Mouse (Mus musculus) right cerebral cortex, postnatal 25 days (tissue): ENCODE data around the gene Gm6525.

Experiments used
- DNase-seq: peaks from one replicate; pipeline ENCODE4 v3.0.0; 2022

Gene Gm6525

DNA sequence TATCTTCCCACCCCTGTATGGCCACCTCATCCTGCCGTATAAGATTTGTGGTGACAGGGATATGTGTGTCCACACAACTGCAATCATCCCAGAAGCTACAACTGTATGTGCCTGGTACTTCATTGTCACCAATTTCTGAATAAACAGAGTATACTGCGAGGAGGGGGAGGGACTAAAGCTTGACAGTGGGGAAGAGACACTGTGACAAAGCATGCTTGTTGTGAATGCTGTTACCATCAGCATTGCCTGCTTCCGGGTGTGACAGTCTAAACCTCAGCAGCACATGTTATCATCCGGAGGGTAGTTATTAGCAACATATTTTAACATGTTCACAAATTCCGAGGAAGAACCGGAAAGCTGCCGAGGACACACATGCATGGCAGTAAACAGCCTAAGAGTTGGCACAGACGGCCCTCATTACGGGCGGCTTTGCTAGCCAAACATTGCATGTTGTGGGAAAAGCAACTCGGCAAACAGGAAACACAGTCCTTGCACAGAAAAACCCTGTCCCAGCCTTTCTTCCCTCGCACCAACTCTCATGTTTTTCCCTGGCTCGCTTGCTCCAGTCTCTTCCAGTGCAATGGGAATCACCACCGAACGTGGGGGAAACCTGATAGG lies 41.9 kb downstream of the Gm6525 start:
- DNase-seq: no peak

DNA sequence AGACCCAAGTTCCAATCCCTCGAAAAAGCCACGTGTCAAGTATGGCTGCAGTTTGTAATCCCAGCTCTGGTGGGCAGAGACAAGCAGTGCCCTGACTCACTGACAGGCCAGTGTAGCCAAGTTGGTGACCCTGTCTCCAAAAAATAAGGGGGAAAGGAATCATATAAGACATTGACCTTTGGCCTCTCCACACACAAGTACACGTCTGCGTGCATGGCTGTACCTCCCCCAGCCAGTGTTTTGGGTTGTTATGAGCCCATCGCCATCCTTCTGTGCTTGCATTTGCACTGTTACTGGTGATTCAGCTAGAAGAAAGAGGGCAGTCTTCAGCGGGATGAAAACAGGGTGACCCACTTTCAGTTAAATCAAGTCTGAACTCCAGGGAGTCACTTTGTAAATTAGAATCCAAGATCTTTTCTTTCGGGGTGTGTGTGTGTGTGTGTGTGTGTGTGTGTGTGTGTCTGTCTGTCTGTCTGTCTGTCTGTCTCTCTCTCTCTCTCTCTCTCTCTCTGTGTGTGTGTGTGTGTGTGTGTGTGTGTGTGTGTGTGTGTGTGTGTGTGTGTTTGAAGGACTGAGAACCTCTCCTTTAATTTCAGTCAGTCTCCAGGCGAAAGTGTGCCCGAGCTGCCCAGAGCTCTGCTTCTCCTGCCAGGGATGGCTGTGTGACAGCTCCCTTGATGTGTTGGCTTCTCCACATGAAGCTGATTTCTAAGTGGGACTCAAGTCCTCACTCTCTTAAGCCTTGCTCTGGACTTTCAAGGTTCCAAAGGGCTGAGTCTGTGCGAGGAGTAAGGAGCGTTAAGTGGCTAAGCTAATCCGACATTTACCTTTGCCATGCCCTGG lies 43.4 kb downstream of the Gm6525 start:
- DNase-seq: no peak

DNA sequence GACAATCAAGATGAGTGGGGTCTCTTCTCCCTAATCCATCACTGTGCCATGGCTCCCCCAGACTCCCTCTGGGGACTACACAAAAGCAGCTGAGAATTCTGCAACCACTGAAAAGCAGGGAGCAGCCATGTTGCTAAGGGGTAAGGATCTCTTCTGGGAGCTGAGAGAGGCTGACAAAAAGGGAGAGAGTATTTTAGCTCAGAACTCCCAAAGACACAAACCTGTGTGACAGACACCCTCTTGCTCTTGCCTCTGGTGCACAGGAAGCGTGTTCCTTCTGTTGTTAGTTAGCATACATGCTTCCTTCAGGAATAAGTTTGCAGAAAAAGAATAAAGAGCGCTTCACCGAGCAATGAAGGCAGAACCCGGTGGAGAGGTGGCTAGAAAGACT lies 44.1 kb downstream of the Gm6525 start:
- no peak for DNase-seq

DNA sequence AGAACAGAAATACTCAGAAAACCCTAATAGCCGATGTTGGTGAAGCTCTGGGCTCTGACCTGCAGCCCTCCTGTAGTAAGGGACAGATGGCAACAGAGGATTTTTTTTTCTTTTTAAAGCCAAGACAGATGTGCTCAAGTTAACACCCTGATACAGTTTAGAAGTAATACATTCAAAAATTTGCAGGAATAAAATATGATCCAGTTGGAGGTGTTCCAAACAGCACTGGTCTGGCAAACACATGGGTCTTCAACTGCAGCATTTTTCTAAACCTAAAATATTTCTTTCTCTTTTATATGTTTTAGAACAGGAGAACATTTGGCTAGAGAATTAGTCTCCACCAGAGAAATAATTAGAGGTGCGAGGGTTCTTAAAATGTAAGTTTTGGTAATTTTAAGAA lies 44.6 kb downstream of the Gm6525 start:
- DNase-seq: no peak

DNA sequence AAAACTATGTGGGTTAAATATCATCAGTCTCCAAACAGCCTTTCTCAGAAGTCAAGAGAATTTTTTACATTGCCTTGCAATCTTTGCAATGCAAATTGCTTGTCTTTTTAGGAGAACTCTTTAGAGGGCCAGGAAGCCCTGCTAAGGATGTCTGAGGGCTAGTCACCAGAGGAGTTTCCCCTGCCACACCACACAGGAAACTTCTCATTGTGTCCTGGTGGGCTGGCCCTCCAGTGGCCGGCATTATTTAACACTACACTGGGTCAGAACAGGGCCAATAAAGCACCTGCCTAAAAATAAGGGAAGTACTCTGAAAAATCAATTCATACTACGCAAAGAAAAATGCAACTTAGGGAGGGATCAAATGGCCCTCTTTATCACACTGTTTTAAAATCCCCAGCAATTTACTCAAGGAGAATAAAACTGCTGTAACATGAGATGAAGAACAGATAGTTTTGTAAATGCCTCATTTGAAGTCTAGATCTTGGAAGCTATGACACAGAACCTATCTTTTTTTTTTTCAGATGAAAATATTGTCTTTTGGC lies 45.3 kb downstream of the Gm6525 start:
- no peak for DNase-seq

DNA sequence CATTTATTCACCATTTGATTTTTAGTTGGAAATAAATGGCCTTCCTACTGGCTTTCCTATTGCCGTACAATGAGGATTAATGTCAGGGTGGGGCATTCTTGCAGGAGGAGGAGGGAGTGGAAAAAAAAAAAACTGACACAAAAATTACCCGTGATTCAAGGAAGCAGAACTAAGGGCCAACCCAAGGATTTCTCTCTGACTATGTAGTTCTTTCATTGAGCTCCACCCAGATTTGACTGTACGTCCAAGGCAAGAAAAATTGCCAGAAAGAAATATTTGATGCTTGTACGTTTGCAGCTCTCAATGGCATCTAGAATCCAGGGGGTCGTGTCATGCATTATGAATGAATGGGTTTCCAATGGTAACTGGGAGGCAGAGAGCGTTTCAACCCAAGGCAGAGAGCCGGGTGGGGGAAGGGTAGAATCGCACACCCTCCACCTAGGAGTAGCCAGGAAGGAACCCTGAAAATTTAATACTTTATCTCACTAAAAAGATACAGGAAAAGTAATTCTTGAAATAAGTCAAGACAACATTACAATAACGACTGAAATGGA lies 45.9 kb downstream of the Gm6525 start:
- no peak for DNase-seq

DNA sequence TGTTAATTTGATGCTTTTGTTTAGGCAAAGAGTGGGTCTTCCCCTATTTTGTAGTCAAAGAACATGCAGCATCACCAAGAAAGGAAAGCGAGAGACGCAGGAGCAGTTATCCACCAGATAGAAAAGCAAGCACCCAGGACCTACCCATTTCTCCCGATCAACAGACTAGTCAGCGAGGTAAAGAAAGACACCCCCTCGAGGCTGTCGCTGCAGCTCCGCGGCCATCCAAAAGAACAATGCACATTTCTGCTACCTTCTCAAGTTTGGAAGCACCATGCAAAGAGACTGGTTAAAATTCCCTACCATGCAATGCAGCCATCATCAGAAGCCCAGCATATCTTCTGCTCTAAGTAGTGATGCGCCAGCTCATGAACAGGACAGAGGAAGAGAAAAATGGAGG lies 46.4 kb downstream of the Gm6525 start:
- peak; percentile 50 for DNase-seq

DNA sequence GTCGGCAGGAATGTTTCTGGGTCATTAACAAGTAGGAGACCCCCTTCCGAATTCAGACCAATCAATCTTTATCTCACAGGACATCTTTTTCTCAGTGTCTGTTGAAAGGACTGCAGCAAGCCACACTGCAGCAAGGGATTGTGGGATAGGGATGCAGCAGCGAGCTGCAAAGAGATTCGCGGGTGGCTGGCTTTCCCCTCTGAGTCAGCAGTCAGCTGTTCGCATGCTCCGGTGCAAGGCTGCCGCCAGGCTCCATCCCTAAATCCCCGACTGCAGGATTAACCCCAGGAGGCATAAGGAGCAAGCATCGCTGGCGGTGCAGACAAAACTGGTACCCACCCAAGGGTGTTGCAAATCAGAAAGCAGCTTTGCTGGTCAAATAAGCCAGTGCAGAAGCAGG lies 46.8 kb downstream of the Gm6525 start:
- peak; percentile 86 for DNase-seq
